Mouse (Mus musculus): ENCODE results near the gene Slfn14.
"Not testable (repeated sequence)": the region's sequence is repeated elsewhere in the genome, so short reads cannot be mapped to it uniquely, and the experiment has no call there.

Gene Slfn14

DNA sequence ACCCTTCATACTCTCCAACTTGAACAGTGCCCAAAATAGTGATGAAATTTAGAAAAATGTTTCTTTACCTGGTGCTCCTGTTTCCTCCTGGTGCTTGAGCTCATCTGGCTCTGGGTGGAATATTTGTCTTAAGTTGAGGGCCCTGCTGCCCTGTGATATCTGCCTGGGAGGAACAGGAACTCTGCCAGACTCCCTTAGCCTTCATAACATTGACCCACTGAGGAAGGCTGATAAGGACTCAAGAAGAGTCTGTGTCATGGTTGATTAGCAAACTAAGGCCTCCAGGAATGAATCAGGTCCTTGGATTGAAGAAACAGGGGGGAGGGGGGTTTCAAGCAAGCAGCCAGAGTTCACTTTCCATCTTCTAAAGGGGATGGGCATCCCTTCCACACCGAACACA, at the start of gene Slfn14:
Gene Slfn14 (minus strand): TSS at position 161 of the 400 bp plus-strand sequence.
- DNase-seq: no peak

DNA sequence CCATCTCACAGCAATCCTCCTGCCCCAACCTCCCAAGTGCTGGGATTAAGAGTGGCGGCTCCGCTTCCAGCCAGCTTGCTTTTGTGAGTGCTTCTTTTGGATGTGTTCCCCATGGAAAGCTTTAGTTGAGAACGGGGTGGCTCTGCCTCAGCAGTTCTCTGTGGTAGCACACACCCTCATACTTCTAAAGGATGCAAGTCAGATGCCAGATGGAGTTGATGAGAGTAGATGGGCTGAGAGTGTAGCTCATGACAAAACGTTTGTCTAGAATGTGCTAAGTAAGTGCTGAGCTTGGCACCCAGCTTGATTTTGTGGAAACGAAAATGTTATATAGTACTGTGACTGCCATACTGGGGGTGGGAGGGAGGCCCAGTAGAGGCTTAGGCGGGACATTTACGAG, 49.3 kb upstream of the Slfn14 start:
- DNase-seq: peak; percentile 28

DNA sequence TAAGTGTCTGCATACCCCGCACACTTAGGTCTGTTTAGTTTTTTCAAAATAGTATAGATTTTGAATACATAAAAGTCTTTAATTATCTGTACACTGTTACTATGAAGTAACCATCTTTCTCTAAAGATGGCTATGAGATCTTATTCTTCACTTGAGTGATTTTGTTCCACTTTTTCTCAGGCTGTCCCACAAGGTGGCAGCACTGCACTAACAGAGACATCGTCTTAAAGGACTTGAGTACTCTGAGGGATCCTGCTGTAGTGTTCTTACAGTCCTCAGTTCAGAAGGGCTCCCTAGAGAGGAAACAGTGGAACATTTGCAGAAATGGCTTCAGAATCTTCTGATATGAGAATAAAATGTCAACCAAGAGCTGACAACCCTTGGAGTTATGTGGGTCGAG, 40.9 kb upstream of the Slfn14 start:
- DNase-seq: peak; percentile 29

DNA sequence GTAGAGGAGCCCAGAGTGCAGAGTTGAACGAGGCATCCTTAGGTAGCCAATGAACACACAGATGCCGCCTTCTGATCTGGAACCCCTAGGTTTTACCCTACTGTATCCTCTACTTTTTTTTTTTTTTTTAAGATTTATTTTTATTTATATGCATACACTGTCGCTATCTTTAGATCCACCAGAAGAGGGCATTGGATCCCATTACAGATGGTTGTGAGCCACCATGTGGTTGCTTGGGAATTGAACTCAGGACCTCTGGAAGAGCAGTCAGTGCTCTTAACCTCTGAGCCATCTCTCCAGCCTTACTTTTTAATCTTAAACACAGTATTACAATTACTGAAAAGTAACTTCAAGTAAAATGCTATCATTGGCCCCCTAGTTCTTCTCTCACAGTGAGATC, 40.2 kb upstream of the Slfn14 start:
- not testable (repeated sequence) for DNase-seq

DNA sequence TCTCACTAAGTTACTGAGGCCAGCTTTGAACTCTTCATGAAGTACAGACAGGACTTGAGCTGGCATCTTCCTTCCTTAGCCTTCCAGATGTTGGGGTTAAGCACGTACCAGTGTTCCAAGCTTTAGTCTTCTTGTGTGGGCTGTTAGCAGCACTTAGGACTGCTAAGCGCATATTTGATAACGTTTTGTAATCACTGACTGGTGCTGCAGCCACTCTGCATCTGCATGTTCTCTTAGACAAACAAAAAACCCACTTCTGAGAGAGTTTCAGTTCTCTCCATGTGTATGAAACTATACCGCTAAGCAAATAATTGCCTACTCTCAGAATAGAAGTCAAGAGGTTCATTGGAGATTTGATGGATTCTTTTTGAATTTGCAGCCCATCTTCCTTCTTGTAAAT, 32.5 kb upstream of the Slfn14 start:
- DNase-seq: no peak

DNA sequence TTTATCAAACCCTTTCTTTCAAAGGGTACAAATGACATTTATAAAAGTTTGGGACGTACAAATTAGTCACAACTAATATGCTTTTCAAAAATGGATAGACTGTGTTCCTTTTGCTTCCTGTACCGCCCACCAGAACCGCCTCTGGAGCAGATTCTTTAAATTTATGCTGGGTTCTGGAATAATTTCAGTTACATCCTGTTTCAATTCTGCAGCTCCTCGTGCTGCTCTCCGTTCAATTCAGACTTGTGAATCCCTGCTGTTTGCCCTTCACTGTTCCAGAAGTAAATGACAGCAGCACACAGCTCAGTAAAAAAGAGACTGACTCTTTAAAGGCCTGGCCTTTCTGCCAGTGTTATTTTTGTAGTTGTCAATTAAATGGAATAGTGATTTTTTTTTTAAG, 25.9 kb upstream of the Slfn14 start:
- peak; percentile 23 for DNase-seq

DNA sequence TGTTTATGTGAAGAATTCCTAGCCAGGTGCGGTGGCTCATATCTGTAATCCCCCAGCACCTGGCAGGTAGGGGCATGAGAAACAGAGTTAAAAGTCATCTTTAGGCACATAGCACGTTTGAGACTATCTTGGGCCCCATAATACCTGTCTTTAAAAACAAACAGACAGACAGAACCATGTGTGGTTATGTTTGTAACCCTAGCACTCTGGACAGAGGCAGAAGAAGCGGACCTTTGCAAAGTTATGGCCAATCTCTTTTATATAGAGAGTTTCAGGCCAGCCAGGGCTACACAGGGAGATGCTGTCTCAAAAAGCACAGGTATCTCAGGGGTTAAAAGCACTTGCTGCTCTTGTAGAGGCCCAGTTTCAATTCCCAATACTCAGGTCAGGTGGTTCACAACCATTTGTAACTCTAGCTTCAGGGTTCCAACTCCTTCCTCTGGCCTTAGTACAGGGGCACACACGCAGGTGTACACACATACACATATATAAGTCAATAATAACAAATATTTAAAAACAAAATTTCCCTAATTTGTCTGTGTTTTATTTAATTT, 20.3 kb upstream of the Slfn14 start:
- no peak for DNase-seq

DNA sequence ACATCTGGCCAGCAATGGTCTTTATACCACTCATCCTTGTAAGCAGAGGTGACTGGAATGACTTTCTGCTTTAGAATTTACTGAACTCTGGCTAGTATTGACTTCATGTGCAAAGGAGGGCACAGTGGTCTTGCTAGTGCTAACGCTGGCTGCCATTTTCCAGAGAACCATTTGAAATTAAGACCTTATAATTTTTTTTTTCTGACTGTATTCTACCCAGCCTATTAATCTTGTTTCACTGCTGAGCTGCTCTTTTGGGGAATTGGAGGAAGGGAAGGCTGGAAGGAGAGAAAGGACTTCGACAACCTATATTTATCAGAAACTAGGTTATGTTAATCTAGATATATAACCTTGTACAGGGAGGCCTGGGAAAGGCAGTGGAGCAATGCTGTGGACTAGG, 18.0 kb upstream of the Slfn14 start:
- DNase-seq: no peak

DNA sequence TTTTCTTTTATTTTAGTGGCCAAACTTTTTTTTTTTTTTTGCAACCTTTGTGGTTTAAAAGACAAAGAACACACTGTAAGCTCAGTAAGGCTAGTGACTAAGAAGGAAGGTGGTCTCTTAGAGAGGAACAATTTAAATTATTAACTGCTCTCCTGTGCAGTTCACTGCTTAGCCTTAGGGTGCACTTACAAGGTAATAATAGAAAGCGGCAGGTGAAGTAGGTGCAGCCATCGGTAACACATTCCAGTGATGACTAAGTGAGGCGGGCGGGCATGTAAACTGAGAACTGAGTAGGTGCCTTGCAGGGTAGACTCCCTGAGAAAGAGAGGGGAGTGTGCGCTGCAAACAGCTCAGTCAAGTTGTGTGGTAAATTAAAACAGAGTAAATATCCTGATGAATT, 17.2 kb upstream of the Slfn14 start:
- no peak for DNase-seq

DNA sequence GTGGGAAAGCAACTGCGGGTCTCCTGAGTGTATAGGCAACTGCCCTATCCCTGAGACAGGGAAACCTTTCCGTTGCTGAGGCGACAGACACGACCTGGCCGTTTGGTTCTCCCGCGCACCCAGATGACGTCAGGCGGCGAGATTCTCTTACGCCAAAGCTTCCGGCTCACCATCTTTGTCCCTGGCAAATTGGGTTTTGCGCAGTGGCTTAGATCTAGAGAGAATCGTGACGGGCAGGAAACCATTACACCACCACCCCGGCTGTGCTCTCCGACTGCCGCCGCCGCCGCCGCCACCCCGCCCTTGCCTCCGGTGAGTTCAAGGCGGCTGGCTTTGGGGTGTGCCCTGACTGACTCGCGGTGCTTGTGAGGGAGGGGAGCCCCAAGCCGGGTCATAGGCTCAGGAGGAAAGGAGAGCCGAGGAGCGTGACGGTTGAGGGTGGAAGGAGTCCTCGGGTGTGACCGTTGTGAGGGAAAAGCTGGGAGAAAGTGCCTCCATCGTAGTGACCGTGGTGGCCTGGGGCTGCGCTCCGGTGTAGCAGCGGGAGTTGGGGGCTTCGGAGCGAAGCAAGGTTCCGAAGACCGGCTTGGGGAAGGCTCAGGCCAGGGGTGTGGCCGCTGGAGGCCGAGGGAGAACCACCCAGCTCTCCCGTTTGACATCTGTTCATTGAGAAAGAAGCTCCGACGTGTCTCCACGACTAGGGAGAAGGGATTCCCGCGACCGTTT, 16.2 kb upstream of the Slfn14 start, which contains the start of gene Pex12:
Gene Pex12 (minus strand): TSS at position 61 of the 726 bp plus-strand sequence.
- peak; percentile 93 for DNase-seq

DNA sequence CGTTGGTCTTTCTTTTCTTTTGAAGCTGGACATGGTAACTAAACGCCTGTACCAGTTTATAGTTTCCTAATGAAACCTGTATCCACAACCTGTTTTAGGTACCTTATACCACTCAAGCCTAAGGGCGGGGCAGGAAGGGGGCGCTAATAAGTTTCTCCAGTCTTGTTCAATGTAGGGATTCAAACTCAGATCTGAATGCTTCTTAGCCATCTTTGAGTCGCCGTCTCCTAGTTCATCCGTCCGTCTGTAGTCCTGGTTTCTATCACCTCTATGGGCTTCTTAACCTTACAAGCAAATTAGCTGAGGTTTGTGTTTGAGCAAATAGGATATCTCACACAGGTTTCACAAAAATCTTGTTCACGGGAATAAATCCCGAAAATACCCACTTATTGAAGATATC, 15.6 kb upstream of the Slfn14 start:
- no peak for DNase-seq

DNA sequence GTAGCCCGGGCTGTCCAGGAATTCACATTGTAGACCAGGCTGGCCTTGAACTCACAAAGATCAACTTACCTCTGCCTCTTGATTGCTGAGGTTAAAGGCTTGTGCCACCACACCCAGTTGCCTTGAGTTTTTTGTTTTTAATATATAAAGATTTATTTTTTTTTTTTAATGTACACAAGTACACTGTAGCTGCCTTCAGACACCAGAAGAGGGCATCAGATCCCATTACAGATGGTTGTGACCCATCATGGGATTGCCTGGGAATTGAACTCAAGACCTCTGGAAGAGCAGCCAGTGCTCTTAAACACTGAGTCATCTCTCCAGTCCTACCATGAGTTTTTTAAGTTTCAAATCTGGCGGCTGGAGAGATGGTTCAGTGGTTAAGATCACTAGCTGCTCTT, 14.9 kb upstream of the Slfn14 start:
- DNase-seq: no peak

DNA sequence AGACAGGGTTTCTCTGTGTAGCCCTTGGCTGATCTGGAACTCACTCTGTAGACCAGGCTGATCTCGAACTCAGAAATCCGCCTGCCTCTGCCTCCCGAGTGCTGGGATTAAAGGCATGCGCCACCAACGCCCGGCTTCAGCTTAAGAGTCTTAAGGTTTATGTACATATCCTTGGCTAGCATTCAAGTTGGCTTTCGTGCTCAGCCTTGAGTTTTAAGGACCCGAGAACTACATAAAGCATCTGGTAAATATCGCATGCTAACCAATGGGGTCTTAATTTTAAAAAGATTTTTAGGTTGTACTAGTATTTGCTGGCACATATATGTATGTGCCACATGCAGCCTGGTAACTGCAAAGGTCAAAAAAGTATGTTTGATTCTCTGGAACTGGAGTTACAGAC, 13.2 kb upstream of the Slfn14 start:
- DNase-seq: no peak

DNA sequence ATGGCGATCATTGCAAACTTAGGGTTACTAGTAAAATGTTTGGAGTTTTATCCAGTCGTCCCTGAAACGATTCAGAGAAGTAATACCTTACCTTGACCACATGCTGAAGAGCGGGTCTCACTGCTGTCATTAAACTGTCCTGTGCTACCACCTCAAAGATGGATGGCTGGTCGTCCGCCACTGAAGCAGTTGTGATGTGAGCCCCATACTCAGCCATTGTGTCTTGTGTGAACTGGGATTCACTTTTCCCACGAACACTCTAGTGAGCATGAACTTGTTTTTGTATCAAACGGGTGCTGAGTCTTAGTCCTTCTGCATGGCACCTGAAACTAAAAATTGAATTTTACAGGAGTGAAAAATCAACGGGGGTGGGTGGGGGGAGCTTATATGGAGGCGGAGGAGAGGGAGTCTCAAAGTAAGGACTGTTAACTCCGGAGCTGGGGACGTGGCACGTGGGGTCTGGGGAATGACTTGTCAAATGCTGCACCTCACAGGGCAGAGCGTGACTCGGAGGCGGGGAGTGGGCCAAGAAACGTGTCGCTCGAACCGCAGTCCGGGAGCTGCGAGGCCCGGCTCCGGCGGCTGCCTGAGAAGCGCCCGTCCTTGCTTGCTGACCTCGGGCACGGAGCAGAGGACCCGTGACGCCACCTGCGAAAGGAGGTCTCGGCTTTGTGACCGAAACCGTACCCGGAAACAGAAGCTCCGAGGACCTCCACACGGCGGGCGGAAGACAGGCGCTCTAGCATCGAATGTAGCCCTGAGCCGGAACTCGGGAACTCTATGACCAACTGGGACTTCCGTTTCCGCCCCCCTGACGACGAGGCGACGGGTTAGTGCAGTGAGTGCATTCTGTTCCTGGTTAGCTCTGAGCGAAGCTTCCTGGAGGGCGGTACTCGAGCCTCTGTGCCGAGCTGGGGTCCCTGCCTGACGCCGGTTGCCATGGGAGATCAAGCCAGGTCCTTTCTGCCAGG, 12.0 kb upstream of the Slfn14 start, which contains the start of gene Ap2b1:
Gene Ap2b1 (plus strand): TSS at position 800 of the 971 bp plus-strand sequence.
- peak; percentile 93 for DNase-seq

DNA sequence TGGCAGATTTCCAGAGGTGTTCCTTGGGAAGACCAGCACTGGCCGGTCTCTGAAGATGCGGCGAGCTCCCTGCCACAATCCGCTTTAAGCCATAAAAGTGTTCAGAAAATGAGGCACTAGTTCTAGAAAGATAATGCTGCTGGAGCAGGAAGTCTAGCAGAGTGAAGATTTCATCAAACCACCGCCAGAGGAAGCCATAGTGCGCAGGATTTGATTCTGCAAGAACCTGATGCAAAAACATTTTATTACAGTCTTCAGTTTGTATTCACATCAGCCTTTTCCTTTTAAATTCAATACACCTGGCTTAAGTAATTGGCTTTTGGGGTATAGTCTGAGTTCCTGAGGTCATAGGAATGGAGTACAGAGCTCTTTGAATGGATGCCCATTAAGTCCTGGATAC, 11.3 kb upstream of the Slfn14 start:
- DNase-seq: no peak

DNA sequence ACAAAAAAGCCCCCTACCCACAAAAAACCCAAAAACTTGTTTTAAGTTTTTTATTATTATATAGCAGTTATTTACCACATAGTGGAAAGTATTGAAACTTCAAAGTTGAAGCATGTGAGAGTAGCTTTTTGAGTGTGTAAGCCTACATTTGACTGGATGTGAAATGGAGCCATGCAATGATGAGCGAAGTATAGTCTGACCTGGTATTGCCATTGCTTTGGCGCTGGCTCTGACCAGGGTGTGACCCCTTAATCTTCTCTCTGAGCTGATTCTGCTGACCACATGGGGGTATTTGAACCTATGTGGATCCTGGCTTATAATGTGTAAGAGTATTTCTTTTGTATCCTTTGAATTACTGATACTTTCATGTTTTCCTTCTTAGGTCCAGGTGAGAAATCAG, 7.6 kb upstream of the Slfn14 start:
- no peak for DNase-seq

DNA sequence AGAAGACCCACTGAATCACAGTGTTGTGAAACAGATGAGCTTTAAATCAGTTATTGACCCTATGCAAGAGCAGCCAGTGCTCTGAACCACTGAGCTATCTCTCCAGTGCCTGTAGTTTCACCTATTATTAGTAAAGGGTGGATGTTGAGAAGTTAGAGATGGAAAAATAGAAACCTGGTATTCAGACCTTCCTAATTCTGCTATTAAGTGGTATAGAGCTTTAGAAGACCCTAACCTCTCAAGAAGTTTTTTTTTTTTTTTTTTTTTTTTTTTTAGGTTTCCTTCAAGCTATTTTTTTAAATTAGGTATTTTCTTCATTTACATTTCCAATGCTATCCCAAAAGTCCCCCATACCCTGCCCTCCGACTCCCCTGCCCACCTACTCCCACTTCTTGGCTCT, 6.7 kb upstream of the Slfn14 start:
- DNase-seq: no peak

DNA sequence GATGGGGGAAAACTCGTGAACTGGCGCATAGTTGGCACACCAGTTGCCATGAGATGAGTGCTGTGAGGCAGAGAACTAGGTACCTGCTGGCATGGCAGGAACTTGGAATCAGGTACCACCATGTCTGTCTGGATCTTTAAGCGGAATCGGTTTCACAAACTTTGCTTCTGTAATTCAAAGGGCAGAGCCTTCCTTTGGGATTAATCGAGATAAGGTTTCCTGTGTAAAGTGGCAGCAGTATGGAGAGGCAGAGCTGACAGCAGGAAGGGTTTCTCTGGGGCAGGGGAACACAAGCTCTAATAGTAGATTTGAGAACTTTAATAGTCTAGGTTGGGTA, 5.7 kb upstream of the Slfn14 start:
- DNase-seq: no peak

DNA sequence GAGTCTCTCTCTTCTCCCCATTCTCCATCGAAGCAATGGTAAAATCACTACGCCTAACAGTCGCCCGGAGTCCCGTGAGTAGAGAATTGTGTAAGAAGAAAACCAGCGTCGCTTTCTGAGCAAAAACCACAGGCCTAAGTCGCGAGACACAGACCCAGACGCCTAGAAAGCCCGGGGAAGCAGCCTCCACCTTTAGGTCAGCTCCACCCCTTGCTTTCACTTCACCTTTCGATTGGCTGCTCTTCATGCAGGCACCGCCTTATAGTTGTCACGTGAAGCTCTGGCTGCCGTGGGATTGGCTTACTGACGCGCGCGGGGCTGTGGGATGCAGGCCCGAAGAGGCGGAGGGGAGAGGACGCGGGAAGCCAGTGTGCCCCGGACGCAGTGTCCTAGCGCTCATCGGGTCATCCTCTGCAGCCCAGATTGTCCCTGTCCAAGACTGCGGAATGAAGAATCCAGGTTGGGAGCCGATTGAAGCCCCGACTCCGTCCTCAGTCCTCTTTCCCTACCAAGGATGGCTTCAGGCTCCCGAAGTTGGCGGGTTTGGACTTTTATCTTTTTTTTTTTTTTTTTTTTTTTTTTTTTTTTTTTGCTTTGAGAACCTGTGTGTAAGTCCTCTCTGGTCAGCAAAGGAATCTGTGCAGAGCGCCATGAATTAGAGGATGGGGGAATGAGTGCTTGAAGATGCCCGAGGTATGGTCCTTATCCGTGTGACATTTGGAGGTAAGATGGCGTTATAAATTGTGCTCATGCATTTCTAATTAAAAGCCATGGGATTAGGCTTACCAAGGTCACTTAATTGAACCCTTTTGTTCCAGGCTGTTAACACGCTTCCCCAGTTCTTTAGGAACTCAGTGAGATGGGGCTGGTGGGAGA, 5.1 kb upstream of the Slfn14 start:
- DNase-seq: peak; percentile 95

DNA sequence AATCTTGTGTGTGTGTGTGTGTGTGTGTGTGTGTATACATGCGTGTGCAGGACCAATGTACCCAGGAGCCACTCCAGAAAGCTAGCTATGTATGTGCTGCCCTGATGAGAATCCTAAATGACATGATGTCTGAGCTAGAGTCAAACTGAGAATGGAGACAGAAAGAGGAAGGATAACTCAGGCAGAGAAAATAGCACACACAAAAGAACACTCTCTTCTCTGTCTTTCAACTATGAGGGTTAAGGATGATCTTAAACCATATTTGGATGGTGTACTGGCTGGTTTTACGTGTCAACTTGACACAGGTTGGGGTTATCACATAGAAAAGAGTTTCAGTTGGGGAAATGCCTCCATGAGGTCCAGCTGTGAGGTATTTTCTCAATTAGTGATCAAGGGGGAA, 3.1 kb upstream of the Slfn14 start:
- no peak for DNase-seq

DNA sequence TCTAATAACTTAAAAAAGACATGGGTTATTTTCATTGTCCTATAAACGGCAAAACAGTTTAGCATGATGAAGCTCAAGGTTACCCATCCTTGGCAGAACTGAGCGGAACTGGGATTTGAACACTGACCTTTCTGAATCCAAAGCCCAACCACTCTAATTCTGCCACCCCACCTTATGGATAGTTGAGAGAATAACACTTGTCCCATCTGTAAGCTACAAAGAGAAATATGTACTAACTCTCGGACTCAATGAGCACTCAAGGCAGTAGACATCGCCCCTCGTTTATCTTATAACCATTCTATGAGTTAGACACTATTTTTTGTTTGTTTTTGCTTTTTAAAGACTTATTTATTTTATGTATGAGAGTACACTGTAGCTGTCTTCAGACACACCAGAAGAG, 2.5 kb upstream of the Slfn14 start:
- DNase-seq: no peak

DNA sequence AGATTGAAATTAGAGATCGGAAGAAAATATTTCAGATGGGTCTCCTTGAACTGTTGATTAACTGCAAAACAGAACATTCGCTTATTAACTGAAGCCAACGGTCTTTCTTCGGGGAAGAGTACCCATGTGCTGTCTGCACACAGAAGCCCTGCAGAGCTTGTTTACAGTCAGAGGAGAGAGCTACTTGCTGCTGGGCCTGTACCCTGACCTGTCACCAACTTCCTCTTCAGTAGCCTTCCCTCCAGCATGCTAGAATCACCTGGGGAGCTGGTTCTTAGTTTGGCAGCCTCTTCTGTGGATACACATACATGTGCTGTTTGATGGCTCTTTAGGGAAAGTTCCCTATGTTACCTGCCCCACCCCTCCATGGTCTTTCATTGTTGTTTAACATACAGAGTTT, 899 bp downstream of the Slfn14 start:
- DNase-seq: no peak

DNA sequence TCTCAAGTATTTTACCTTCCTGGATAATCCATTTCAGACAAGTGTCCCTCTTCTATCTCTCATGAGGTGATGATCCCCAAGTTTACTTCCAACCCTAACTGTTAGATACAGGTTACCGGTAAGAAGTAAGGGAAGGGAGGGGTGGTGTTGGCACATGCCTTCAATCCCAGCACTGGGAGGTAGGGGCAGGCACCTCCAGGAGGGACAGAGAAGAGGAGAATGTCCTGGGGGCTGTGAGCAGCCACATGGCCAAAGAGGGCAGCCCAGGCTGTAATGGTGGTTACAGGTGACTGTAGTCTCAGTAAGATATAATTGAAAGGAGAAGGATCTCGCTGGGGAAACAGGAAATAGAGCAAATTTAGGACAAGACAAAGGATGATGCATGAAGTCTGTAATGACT, 4.4 kb downstream of the Slfn14 start:
- no peak for DNase-seq
